Mouse (Mus musculus) liver, embryonic 14.5 days (tissue): ENCODE measurements around the gene Stat2.

Experiments used
- CTCF ChIP-seq: IDR thresholded peaks from 2 replicates; pipeline ENCODE4 v1.5.1; 2016; ENCODE audit warnings: antibody characterized with exemption, low read depth, control low read depth
- EP300 ChIP-seq: IDR thresholded peaks from 2 replicates; pipeline ENCODE4 v1.6.1; 2016; ENCODE audit warnings: antibody characterized with exemption, low read depth

- TF ChIP-seq EP300 (no peak), CTCF (peak; percentile 9; the same call in 1 of the 2 replicates)
These were observed 11.3 kb downstream of the Stat2 start for GRCm38 (mm10) chr10:128281682-128282081.
